19 mouse cellular contexts compared by ENCODE assay signal in the genomic region with DNA sequence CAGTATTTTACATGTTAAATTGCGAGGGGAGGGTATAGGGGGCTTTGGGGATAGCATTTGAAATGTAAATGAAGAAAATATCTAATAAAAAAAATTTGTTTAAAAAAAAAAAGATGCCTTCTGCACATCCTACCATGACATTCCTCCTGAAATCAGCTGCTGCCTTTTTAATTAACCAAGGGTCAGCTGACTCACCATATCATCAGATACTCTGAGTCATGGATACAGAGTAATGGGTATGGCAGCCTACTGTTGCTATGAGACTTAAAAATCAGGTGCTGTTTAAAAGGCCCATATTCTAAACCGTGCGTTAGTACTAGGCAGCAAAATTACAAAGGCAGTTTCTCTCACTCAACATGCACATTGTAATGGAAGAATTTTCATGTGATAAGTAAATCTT.
"Had no signal": no experiment of that assay in that cellular context is flagged by ENCODE, and none has a peak within 500 bp of the region (broad histone marks: within the 10 kb centered on the region; RNA-seq: fewer than 3 reads in every experiment).

No protein-coding gene starts in this region.

- H3K27me3 ChIP-seq: liver, embryonic 15.5 days; lung, embryonic 15.5 days; megakaryocyte, embryonic 14.5 days; midbrain, embryonic 13.5 days; midbrain, embryonic 15.5 days; neural tube, embryonic 13.5 days; neural tube, embryonic 15.5 days; stomach, embryonic 15.5 days had no signal

- H3K4me3 ChIP-seq: liver, embryonic 15.5 days; lung, embryonic 15.5 days; megakaryocyte, embryonic 14.5 days; midbrain, embryonic 13.5 days; midbrain, embryonic 15.5 days; neural tube, embryonic 13.5 days; neural tube, embryonic 15.5 days; stomach, embryonic 15.5 days had no signal

- DNase-seq: liver, postnatal 0 days; lung, adult 2 months; lung, postnatal 14 days; lung, postnatal 36 days; retina, postnatal 1 day; right cerebral cortex, adult 18-20 months; right cerebral cortex, postnatal 25 days; thymus, adult 2 months; thymus, postnatal 25 days; thymus, postnatal 4 days had no signal

- H3K4me2 ChIP-seq: liver, embryonic 15.5 days; lung, embryonic 15.5 days; midbrain, embryonic 11.5 days; midbrain, embryonic 13.5 days; midbrain, embryonic 15.5 days; neural tube, embryonic 13.5 days; neural tube, embryonic 15.5 days; stomach, embryonic 15.5 days had no signal

- H3K36me3 ChIP-seq: liver, embryonic 15.5 days; lung, embryonic 15.5 days; midbrain, embryonic 13.5 days; midbrain, embryonic 15.5 days; neural tube, embryonic 13.5 days; neural tube, embryonic 15.5 days; stomach, embryonic 15.5 days had no signal
